12 mouse cellular contexts compared by ENCODE assay signal in genomic region chr14:118657673-118658327, GRCm38 (mm10). TPM values are rescaled to one million over a fixed set of nuclear protein-coding genes. Genes with fewer than 3 reads are reported as not detected.
A peak's percentile ranks its signal among the peaks of the same experiment; 100 is the strongest.
DNase-seq lines count a peak whose midpoint lies in the region; ATAC-seq and TF ChIP-seq lines count a peak whose summit lies in the region.
"Had no signal": no experiment of that assay in that cellular context is flagged by ENCODE, and none has a peak within 500 bp of the region (broad histone marks: within the 10 kb centered on the region; RNA-seq: fewer than 3 reads in every experiment).

No protein-coding gene starts in this region.

- H3K27me3 ChIP-seq in forebrain, embryonic 10.5 days (ENCODE audit: poor library complexity, severe bottlenecking): no peaks in the 10 kb centered on the region
- no peaks in the 10 kb centered on the region for H3K27me3 ChIP-seq in forebrain, embryonic 15.5 days
- H3K27me3 ChIP-seq in midbrain, embryonic 11.5 days (ENCODE audit: control insufficient read depth, insufficient read depth, low read length): no peaks in the 10 kb centered on the region
- no peaks in the 10 kb centered on the region; the same call in 1 of the 2 replicates for H3K27me3 ChIP-seq in midbrain, postnatal 0 days (ENCODE audit: insufficient read depth, low read length)
- no peaks in the 10 kb centered on the region for H3K27me3 ChIP-seq in liver, embryonic 12.5 days (replicated peaks)
- H3K27me3 ChIP-seq in stomach, embryonic 15.5 days (replicated peaks): no peaks in the 10 kb centered on the region

- TF ChIP-seq CTCF in midbrain, postnatal 0 days (IDR thresholded peaks at IDR 0.05): no peak

- no peaks in the 10 kb centered on the region for H3K36me3 ChIP-seq in forebrain, embryonic 10.5 days (replicated peaks)
- no peaks in the 10 kb centered on the region for H3K36me3 ChIP-seq in forebrain, embryonic 15.5 days
- no peaks in the 10 kb centered on the region for H3K36me3 ChIP-seq in midbrain, embryonic 11.5 days (ENCODE audit: control insufficient read depth, insufficient read depth, low read length)
- no peaks in the 10 kb centered on the region for H3K36me3 ChIP-seq in midbrain, postnatal 0 days (ENCODE audit: insufficient read depth, low read length)
- no peaks in the 10 kb centered on the region for H3K36me3 ChIP-seq in liver, embryonic 12.5 days
- H3K36me3 ChIP-seq in stomach, embryonic 15.5 days: no peaks in the 10 kb centered on the region

- no peak overlapping the region for H3K9ac ChIP-seq in forebrain, embryonic 15.5 days (replicated peaks)
- no peak overlapping the region for H3K9ac ChIP-seq in midbrain, embryonic 11.5 days (ENCODE audit: low read length)
- no peak overlapping the region for H3K9ac ChIP-seq in midbrain, postnatal 0 days (replicated peaks; ENCODE audit: low read length, poor library complexity, severe bottlenecking)
- no peak overlapping the region; the same call in 1 of the 2 replicates for H3K9ac ChIP-seq in liver, embryonic 12.5 days
- no peak overlapping the region for H3K9ac ChIP-seq in stomach, embryonic 15.5 days

- peak overlapping the region; percentile 37 for H3K27ac ChIP-seq in forebrain, embryonic 10.5 days
- H3K27ac ChIP-seq in forebrain, embryonic 15.5 days (replicated peaks): no peak overlapping the region
- no peak overlapping the region for H3K27ac ChIP-seq in midbrain, embryonic 11.5 days (ENCODE audit: low read depth, low read length)
- no peak overlapping the region for H3K27ac ChIP-seq in midbrain, postnatal 0 days (ENCODE audit: low read depth, low read length)
- H3K27ac ChIP-seq in liver, embryonic 12.5 days: peak overlapping the region; percentile 74
- H3K27ac ChIP-seq in stomach, embryonic 15.5 days: peak overlapping the region; percentile 54; the same call in 1 of the 2 replicates

- H3K4me1 ChIP-seq in forebrain, embryonic 10.5 days: peaks cover 31% of the 10 kb centered on the region
- H3K4me1 ChIP-seq in forebrain, embryonic 15.5 days: no peaks in the 10 kb centered on the region
- H3K4me1 ChIP-seq in midbrain, embryonic 11.5 days (ENCODE audit: control insufficient read depth, insufficient read depth, low read length): peaks cover 9% of the 10 kb centered on the region
- H3K4me1 ChIP-seq in midbrain, postnatal 0 days (ENCODE audit: insufficient read depth, low read length): no peaks in the 10 kb centered on the region
- H3K4me1 ChIP-seq in liver, embryonic 12.5 days: peaks cover 52% of the 10 kb centered on the region
- 0 out of 2 replicates have a peak, but pooled peaks cover 8% of the 10 kb centered on the region for H3K4me1 ChIP-seq in stomach, embryonic 15.5 days

- ATAC-seq in forebrain, embryonic 15.5 days (replicated peaks): no peak
- ATAC-seq in midbrain, embryonic 11.5 days (ENCODE audit: low FRiP score): peak; percentile 62
- ATAC-seq in midbrain, postnatal 0 days (ENCODE audit: low FRiP score): no peak
- ATAC-seq in liver, embryonic 12.5 days: no peak
- ATAC-seq in stomach, embryonic 15.5 days (ENCODE audit: insufficient read depth, low FRiP score, low read depth): no peak

- no peak overlapping the region for H3K4me3 ChIP-seq in forebrain, embryonic 10.5 days
- no peak overlapping the region for H3K4me3 ChIP-seq in forebrain, embryonic 15.5 days
- no peak overlapping the region for H3K4me3 ChIP-seq in midbrain, embryonic 11.5 days (ENCODE audit: low read depth, low read length)
- no peak overlapping the region for H3K4me3 ChIP-seq in midbrain, postnatal 0 days (ENCODE audit: low read depth, low read length)
- H3K4me3 ChIP-seq in liver, embryonic 12.5 days: no peak overlapping the region
- no peak overlapping the region for H3K4me3 ChIP-seq in stomach, embryonic 15.5 days (replicated peaks)

- 61% methylated on average over 20 of the region's 20 CpGs for WGBS in forebrain, embryonic 10.5 days
- WGBS in forebrain, embryonic 15.5 days: 54% methylated on average over 20 of the region's 20 CpGs
- WGBS in midbrain, embryonic 11.5 days: 34% methylated on average over 20 of the region's 20 CpGs
- 32% methylated on average over 20 of the region's 20 CpGs for WGBS in midbrain, postnatal 0 days
- 49% methylated on average over 20 of the region's 20 CpGs for WGBS in liver, embryonic 12.5 days (ENCODE audit: insufficient replicate concordance)
- 70% methylated on average over 20 of the region's 20 CpGs for WGBS in stomach, embryonic 15.5 days

- DNase-seq in forebrain, embryonic 10.5 days (ENCODE audit: extremely low spot score, low spot score): no peak
- peak; percentile 84 for DNase-seq in midbrain, embryonic 11.5 days (ENCODE audit: low spot score, missing footprints)
- DNase-seq in midbrain, postnatal 0 days (ENCODE audit: low spot score): no peak
- DNase-seq in cerebellum, postnatal 4 days (ENCODE audit: low spot score in 2 of 2): no peak
- DNase-seq in left cerebral cortex, postnatal 14 days (ENCODE audit: low spot score in 2 of 2): no peak
- DNase-seq: heart, adult 18-20 months; layer of hippocampus, postnatal 36 days; lung, adult 2 months; thymus, postnatal 4 days had no signal

- intact Hi-C loops in left cerebral cortex, postnatal 14 days (cut with DNase I): no loop called here

- H3K9me3 ChIP-seq in forebrain, embryonic 10.5 days: no peaks in the 10 kb centered on the region
- H3K9me3 ChIP-seq in forebrain, embryonic 15.5 days: no peaks in the 10 kb centered on the region
- no peaks in the 10 kb centered on the region for H3K9me3 ChIP-seq in midbrain, embryonic 11.5 days (ENCODE audit: control insufficient read depth, low read length)
- H3K9me3 ChIP-seq in midbrain, postnatal 0 days (ENCODE audit: low read length): no peaks in the 10 kb centered on the region
- H3K9me3 ChIP-seq in liver, embryonic 12.5 days (replicated peaks): no peaks in the 10 kb centered on the region
- H3K9me3 ChIP-seq in stomach, embryonic 15.5 days: no peaks in the 10 kb centered on the region

- H3K4me2 ChIP-seq in forebrain, embryonic 15.5 days (replicated peaks): no peak overlapping the region
- H3K4me2 ChIP-seq in midbrain, embryonic 11.5 days: no peak overlapping the region
- H3K4me2 ChIP-seq in midbrain, postnatal 0 days (ENCODE audit: low read depth, low read length, poor library complexity, severe bottlenecking): no peak overlapping the region
- peak overlapping the region; percentile 28 for H3K4me2 ChIP-seq in liver, embryonic 12.5 days
- H3K4me2 ChIP-seq in stomach, embryonic 15.5 days: no peak overlapping the region

RNA-seq across cellular contexts. Expression of gene Abcc4, which starts 48.2 kb away (rescaled TPM):
- 3.0 and 3.6 TPM in 2 replicates for polyA plus RNA-seq in forebrain, embryonic 10.5 days (2016; fragmentation: Nextera tagmentation; extraction: Ambion mirVana)
- 0.88 and 1.2 TPM in 2 replicates for polyA plus RNA-seq in forebrain, embryonic 15.5 days (2015; fragmentation: Nextera tagmentation; extraction: Ambion mirVana)
- polyA plus RNA-seq in midbrain, embryonic 11.5 days (2014; fragmentation: Nextera tagmentation; extraction: Ambion mirVana): 4.2 and 4.4 TPM in 2 replicates
- 3.5 and 3.6 TPM in 2 replicates for total RNA-seq in midbrain, postnatal 0 days (2014; rRNA removed)
- 2.2 and 2.4 TPM in 2 replicates for polyA plus RNA-seq in midbrain, postnatal 0 days (2015; fragmentation: Nextera tagmentation; extraction: Ambion mirVana)
- polyA plus RNA-seq in liver, embryonic 12.5 days (2016; fragmentation: Nextera tagmentation; extraction: Ambion mirVana): 3.0 and 3.4 TPM in 2 replicates
- polyA plus RNA-seq in stomach, embryonic 15.5 days (2015; fragmentation: Nextera tagmentation; extraction: Ambion mirVana): 4.0 and 4.6 TPM in 2 replicates
- total RNA-seq in left cerebral cortex, postnatal 14 days (2021): 1 to 10 TPM; 7.9 to 9.6 TPM

Comparison
In these comparisons a context has a peak if more than half of its experiments do, and no peak if none do; other contexts are left out.
1. H3K27ac ChIP-seq: peak in forebrain, embryonic 10.5 days (single experiment), liver, embryonic 12.5 days (single experiment) and stomach, embryonic 15.5 days (single experiment); none in forebrain, embryonic 15.5 days (single experiment), midbrain, embryonic 11.5 days (single experiment) and midbrain, postnatal 0 days (single experiment).